Comparison of ENCODE assay signal across 7 mouse cellular contexts in genomic region chr3:30994859-30995258, GRCm38 (mm10). TPM values are rescaled to one million over a fixed set of nuclear protein-coding genes. Genes with fewer than 3 reads are reported as not detected.
A peak's percentile ranks its signal among the peaks of the same experiment; 100 is the strongest.
DNase-seq lines count a peak whose midpoint lies in the region; ATAC-seq and TF ChIP-seq lines count a peak whose summit lies in the region.

No protein-coding gene starts in this region.

- no peak overlapping the region for H3K27ac ChIP-seq in lung, postnatal 0 days (ENCODE audit: low read length)
- H3K27ac ChIP-seq in embryonic facial prominence, embryonic 15.5 days (replicated peaks), result peak overlapping the region; percentile 85; the same call in 1 of the 2 replicates
- 0 out of 2 replicates have a peak overlapping the region, but pooled peaks have one; percentile 18 for H3K27ac ChIP-seq in limb, embryonic 12.5 days
- peak overlapping the region; percentile 77; the same call in 1 of the 2 replicates for H3K27ac ChIP-seq in stomach, embryonic 15.5 days

- no peaks in the 10 kb centered on the region for H3K27me3 ChIP-seq in lung, postnatal 0 days (replicated peaks; ENCODE audit: insufficient read depth, low read length)
- H3K27me3 ChIP-seq in embryonic facial prominence, embryonic 15.5 days, result no peaks in the 10 kb centered on the region
- H3K27me3 ChIP-seq in limb, embryonic 12.5 days, result no peaks in the 10 kb centered on the region
- H3K27me3 ChIP-seq in stomach, embryonic 15.5 days (replicated peaks), result no peaks in the 10 kb centered on the region

- DNase-seq in lung, postnatal 0 days (ENCODE audit: low spot score), result no peak
- no peak for DNase-seq in lung, postnatal 25 days (ENCODE audit: low spot score)
- no peak for DNase-seq in frontal cortex, adult 2 months (ENCODE audit: extremely low spot score in 1 of 2, low spot score in 1 of 2)
- DNase-seq in urinary bladder, adult 18-20 months (ENCODE audit: low spot score in 2 of 2), result no peak

- no peaks in the 10 kb centered on the region for H3K9me3 ChIP-seq in lung, postnatal 0 days (ENCODE audit: low read length)
- no peaks in the 10 kb centered on the region for H3K9me3 ChIP-seq in embryonic facial prominence, embryonic 15.5 days (replicated peaks)
- H3K9me3 ChIP-seq in limb, embryonic 12.5 days, result no peaks in the 10 kb centered on the region
- H3K9me3 ChIP-seq in stomach, embryonic 15.5 days, result no peaks in the 10 kb centered on the region

- no peak for TF ChIP-seq EP300 in lung, postnatal 0 days (IDR thresholded peaks at IDR 0.05)

- peak overlapping the region; percentile 72 for H3K4me2 ChIP-seq in lung, postnatal 0 days (replicated peaks; ENCODE audit: low read depth, low read length)
- H3K4me2 ChIP-seq in embryonic facial prominence, embryonic 15.5 days (replicated peaks), result peak overlapping the region; percentile 53
- peak overlapping the region; percentile 62 for H3K4me2 ChIP-seq in limb, embryonic 12.5 days
- peak overlapping the region; percentile 52 for H3K4me2 ChIP-seq in stomach, embryonic 15.5 days

- peak overlapping the region; percentile 30 for H3K4me3 ChIP-seq in lung, postnatal 0 days (ENCODE audit: low read depth, low read length)
- peak overlapping the region; percentile 85 for H3K4me3 ChIP-seq in embryonic facial prominence, embryonic 15.5 days (replicated peaks)
- peak overlapping the region; percentile 86 for H3K4me3 ChIP-seq in limb, embryonic 12.5 days (replicated peaks)
- H3K4me3 ChIP-seq in stomach, embryonic 15.5 days (replicated peaks), result peak overlapping the region; percentile 97

- no peaks in the 10 kb centered on the region for H3K36me3 ChIP-seq in lung, postnatal 0 days (ENCODE audit: insufficient read depth, low read length)
- H3K36me3 ChIP-seq in embryonic facial prominence, embryonic 15.5 days, result no peaks in the 10 kb centered on the region
- H3K36me3 ChIP-seq in limb, embryonic 12.5 days, result no peaks in the 10 kb centered on the region
- H3K36me3 ChIP-seq in stomach, embryonic 15.5 days, result no peaks in the 10 kb centered on the region

- 12% methylated on average over 6 of the region's 6 CpGs for whole genome bisulfite sequencing in lung, postnatal 0 days
- WGBS in embryonic facial prominence, embryonic 15.5 days, result 17% methylated on average over 6 of the region's 6 CpGs
- 28% methylated on average over 6 of the region's 6 CpGs for WGBS in limb, embryonic 12.5 days
- WGBS in stomach, embryonic 15.5 days, result 14% methylated on average over 6 of the region's 6 CpGs

- 0 out of 2 replicates have a peak, but pooled peaks cover 1% of the 10 kb centered on the region for H3K4me1 ChIP-seq in lung, postnatal 0 days (ENCODE audit: insufficient read depth, low read depth, low read length)
- H3K4me1 ChIP-seq in embryonic facial prominence, embryonic 15.5 days, result peaks cover 26% of the 10 kb centered on the region
- peaks cover 29% of the 10 kb centered on the region for H3K4me1 ChIP-seq in limb, embryonic 12.5 days (replicated peaks)
- H3K4me1 ChIP-seq in stomach, embryonic 15.5 days, result peaks cover 17% of the 10 kb centered on the region

- H3K9ac ChIP-seq in lung, postnatal 0 days (replicated peaks; ENCODE audit: low read depth), result 0 out of 2 replicates have a peak overlapping the region, but pooled peaks have one; percentile 91
- H3K9ac ChIP-seq in embryonic facial prominence, embryonic 15.5 days, result 0 out of 2 replicates have a peak overlapping the region, but pooled peaks have one; percentile 76
- no peak overlapping the region for H3K9ac ChIP-seq in limb, embryonic 12.5 days (replicated peaks)
- no peak overlapping the region; the same call in 1 of the 2 replicates for H3K9ac ChIP-seq in stomach, embryonic 15.5 days

- TF ChIP-seq CTCF in lung, postnatal 0 days (IDR thresholded peaks at IDR 0.05), result no peak

- no peak for ATAC-seq in lung, postnatal 0 days
- ATAC-seq in embryonic facial prominence, embryonic 15.5 days (ENCODE audit: insufficient number of reproducible peaks, low FRiP score, low TSS enrichment, low read depth), result no peak
- ATAC-seq in limb, embryonic 12.5 days (ENCODE audit: insufficient number of reproducible peaks, insufficient read depth, low FRiP score, low TSS enrichment, low read depth), result no peak
- ATAC-seq in stomach, embryonic 15.5 days (ENCODE audit: insufficient read depth, low FRiP score, low read depth), result no peak

RNA-seq across cellular contexts. Expression of gene Prkci, which starts 0.7 kb away (rescaled TPM):
- polyA plus RNA-seq in lung, postnatal 0 days (2015; fragmentation: Nextera tagmentation; extraction: Ambion mirVana), result 37.1 and 43.8 TPM in 2 replicates
- 35.4 and 35.8 TPM in 2 replicates for polyA plus RNA-seq in embryonic facial prominence, embryonic 15.5 days (2015; fragmentation: Nextera tagmentation; extraction: Ambion mirVana)
- 44.9 and 49.8 TPM in 2 replicates for polyA plus RNA-seq in limb, embryonic 12.5 days (2016; fragmentation: Nextera tagmentation; extraction: Ambion mirVana)
- polyA plus RNA-seq in stomach, embryonic 15.5 days (2015; fragmentation: Nextera tagmentation; extraction: Ambion mirVana), result 39.3 and 42.5 TPM in 2 replicates
- 38.2 and 39.1 TPM in 2 replicates for polyA plus RNA-seq in frontal cortex, adult 2 months (2012; rRNA removed)

RNA-seq across cellular contexts. Expression of gene Phc3, which starts 25.6 kb away (rescaled TPM):
- polyA plus RNA-seq in lung, postnatal 0 days (2015; fragmentation: Nextera tagmentation; extraction: Ambion mirVana), result 4.4 and 4.8 TPM in 2 replicates
- polyA plus RNA-seq in embryonic facial prominence, embryonic 15.5 days (2015; fragmentation: Nextera tagmentation; extraction: Ambion mirVana), result 6.0 and 7.7 TPM in 2 replicates
- polyA plus RNA-seq in limb, embryonic 12.5 days (2016; fragmentation: Nextera tagmentation; extraction: Ambion mirVana), result 5.6 and 6.5 TPM in 2 replicates
- 7.8 and 8.2 TPM in 2 replicates for polyA plus RNA-seq in stomach, embryonic 15.5 days (2015; fragmentation: Nextera tagmentation; extraction: Ambion mirVana)
- polyA plus RNA-seq in frontal cortex, adult 2 months (2012; rRNA removed), result 22.5 and 23.5 TPM in 2 replicates

Comparison
In these comparisons a context has a peak if more than half of its experiments do, and no peak if none do; other contexts are left out.
1. H3K4me3 ChIP-seq: peak in every context shown above with its lines; median percentile 97 in stomach, embryonic 15.5 days; 86 in limb, embryonic 12.5 days; 85 in embryonic facial prominence, embryonic 15.5 days; 30 in lung, postnatal 0 days.
2. H3K9ac ChIP-seq: peak in lung, postnatal 0 days (single experiment) and embryonic facial prominence, embryonic 15.5 days (single experiment); none in limb, embryonic 12.5 days (single experiment) and stomach, embryonic 15.5 days (single experiment).
3. Peak in every context shown above with its lines, with median percentiles within 50 percentile points of each other: H3K4me2 ChIP-seq.